Mouse (Mus musculus) stomach, embryonic 14.5 days (tissue): ENCODE data around the gene Galm. TPM values are rescaled to one million over a fixed set of nuclear protein-coding genes. Genes with fewer than 3 reads are reported as not detected.

Experiments
- ATAC-seq: fragments of 200-750 bp; cut with Nextera tagmentation; 2 replicates; pipeline ENCODE4 v1.8.0; 2017; ENCODE audit warnings: low read depth, moderate TSS enrichment; ENCODE audit not compliant: insufficient number of reproducible peaks, insufficient read depth, low FRiP score
- H3K27ac ChIP-seq: fragments of 300-500 bp; sonication (generic); 2 replicates; pipeline ENCODE4 v1.5.1; 2014; ENCODE audit warnings: mild to moderate bottlenecking, low read length, moderate library complexity, mixed read lengths
- H3K27me3 ChIP-seq: fragments of 300-500 bp; sonication (generic); 2 replicates; pipeline ENCODE4 v1.6.1; 2014; ENCODE audit warnings: low read length, control low read depth, mixed read lengths; ENCODE audit not compliant: control insufficient read depth, insufficient read depth
- H3K36me3 ChIP-seq: fragments of 300-500 bp; sonication (generic); 2 replicates; pipeline ENCODE4 v1.6.1; 2014; ENCODE audit warnings: mild to moderate bottlenecking, control low read depth, low read length, moderate library complexity, mixed read lengths; ENCODE audit not compliant: control insufficient read depth, insufficient read depth
- H3K4me1 ChIP-seq: fragments of 300-500 bp; sonication (generic); 2 replicates; pipeline ENCODE4 v1.6.1; 2014; ENCODE audit warnings: low read length, control low read depth, mixed read lengths; ENCODE audit not compliant: control insufficient read depth, insufficient read depth
- H3K4me2 ChIP-seq: fragments of 300-500 bp; sonication (generic); replicated peaks from 2 replicates; pipeline ENCODE4 v1.6.1; 2014; ENCODE audit warnings: low read depth, low read length, control low read depth
- H3K4me3 ChIP-seq: fragments of 300-500 bp; sonication (generic); 2 replicates; pipeline ENCODE4 v1.5.1; 2014; ENCODE audit warnings: low read depth, low read length, control low read depth
- H3K9ac ChIP-seq: fragments of 300-500 bp; sonication (generic); replicated peaks from 2 replicates; pipeline ENCODE4 v1.6.1; 2014; ENCODE audit warnings: low read depth, mild to moderate bottlenecking, control low read depth, low read length, moderate library complexity, mixed read lengths
- H3K9me3 ChIP-seq: fragments of 300-500 bp; sonication (generic); 2 replicates; pipeline ENCODE4 v1.6.1; 2016; ENCODE audit warnings: low read depth, low read length, control low read depth; ENCODE audit not compliant: control insufficient read depth
- WGBS: fragments of 180-500 bp; shearing (Covaris S2); extraction: QIAGEN DNeasy Blood & Tissue Kit; methylation state at CpG from one replicate; pipeline ENCODE4 v1.1.7; 2014; 5-methylcytosine and 5-hydroxymethylcytosine counted together
- polyA plus RNA-seq: library from polyadenylated mRNA; unstranded; fragments of >200 nt; fragmentation: Nextera tagmentation; extraction: Ambion mirVana; gene quantifications from 2 replicates; pipeline ENCODE4 v1.2.1, GENCODE M21; 2014

Gene Galm
- polyA plus RNA-seq, 1 experiment from 2014 or later = 19.3 TPM

DNA sequence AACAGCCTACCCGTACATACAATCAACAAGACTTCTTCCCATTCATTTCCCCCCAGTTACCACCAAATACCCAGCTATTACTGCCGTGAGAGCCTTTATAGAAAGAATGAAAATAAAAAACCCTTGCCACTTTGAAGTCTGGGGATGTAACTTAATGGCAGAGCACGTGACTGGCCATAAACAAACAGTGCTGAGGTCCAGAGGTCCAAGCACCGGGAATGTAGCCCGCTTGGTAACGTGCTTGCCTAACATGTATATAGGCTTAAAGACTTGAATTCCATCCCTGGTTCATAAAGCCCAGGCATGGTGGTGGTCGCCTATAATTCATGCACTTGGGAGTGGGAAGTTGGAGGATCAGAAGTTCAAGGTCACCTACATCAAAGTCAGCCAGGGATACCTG, 4.6 kb downstream of the Galm start:
- H3K4me1 ChIP-seq = 0 out of 2 replicates have a peak, but pooled peaks cover 4% of the 10 kb centered on the region
- no peak overlapping the region for H3K4me3 ChIP-seq
- WGBS = 66% methylated on average over 7 of the region's 7 CpGs
- H3K9ac ChIP-seq = no peak overlapping the region
- H3K9me3 ChIP-seq = no peaks in the 10 kb centered on the region
- ATAC-seq = no peak
- no peaks in the 10 kb centered on the region for H3K27me3 ChIP-seq
- no peaks in the 10 kb centered on the region for H3K36me3 ChIP-seq
- no peak overlapping the region for H3K4me2 ChIP-seq
- no peak overlapping the region for H3K27ac ChIP-seq

DNA sequence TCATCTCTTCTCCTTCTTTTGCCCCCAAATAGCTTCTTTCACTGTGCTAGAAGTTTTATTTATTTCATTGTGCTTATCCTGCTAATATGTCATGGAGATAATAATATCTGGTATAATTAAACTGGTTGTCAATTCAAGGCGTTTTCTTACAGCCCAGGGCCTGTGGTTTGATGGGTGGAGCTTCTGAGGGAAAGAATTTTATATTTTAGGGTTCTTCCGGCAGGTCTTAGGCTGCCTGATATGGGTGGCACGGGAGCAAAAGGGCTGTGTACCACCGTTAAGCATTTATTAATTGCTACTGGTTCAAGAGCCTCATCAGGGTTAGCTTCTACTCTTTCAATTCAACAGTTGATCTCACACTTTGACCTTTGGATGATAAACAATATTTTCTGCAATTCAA, 5.2 kb downstream of the Galm start:
- Histone ChIP-seq H3K9ac (no peak overlapping the region), H3K27ac (no peak overlapping the region), H3K27me3 (no peaks in the 10 kb centered on the region), H3K36me3 (no peaks in the 10 kb centered on the region), H3K4me3 (no peak overlapping the region), H3K9me3 (no peaks in the 10 kb centered on the region), H3K4me2 (no peak overlapping the region), H3K4me1 (0 out of 2 replicates have a peak, but pooled peaks cover 4% of the 10 kb centered on the region)
- 66% methylated on average over 4 of the region's 4 CpGs for whole genome bisulfite sequencing
- ATAC-seq = no peak

DNA sequence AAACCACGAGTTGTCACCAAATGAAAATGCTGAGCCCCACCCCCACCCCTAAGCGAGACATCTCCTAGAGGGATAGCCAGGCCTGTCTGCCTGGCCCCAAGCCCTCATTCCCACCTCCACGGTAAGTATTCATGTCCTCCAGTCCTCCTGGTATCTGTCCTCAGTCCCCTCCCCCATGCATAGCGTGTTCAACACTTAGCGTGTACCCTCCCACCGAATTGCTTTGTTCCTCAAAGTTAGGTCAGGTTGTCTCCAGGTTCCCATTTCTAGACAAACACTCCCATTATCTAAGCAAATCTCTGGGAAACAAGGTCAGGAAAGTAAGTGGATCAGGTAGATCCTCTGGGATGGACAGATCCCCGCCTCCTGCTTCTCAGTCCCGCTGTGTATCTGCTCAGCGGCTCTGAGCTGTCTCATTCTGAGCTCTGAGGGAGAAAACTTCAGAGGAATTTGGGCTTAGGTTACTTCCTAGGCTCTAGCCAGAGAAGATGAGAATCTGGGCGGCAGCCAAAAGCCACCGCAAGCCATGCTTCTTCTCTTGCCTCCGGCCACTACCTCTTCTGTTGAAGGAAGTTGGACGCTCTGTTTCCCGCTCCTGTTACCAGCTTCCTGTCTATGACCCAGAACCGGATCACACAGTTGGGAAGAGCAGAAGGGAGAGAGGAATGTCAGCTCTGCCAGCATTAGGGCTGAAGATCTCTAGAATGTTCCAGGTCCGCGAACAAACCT, 11.3 kb downstream of the Galm start:
- Histone ChIP-seq H3K36me3 (no peaks in the 10 kb centered on the region), H3K27me3 (no peaks in the 10 kb centered on the region), H3K4me1 (no peaks in the 10 kb centered on the region), H3K27ac (no peak overlapping the region), H3K9me3 (no peaks in the 10 kb centered on the region), H3K9ac (no peak overlapping the region), H3K4me3 (no peak overlapping the region), H3K4me2 (no peak overlapping the region)
- no peak for ATAC-seq
- 75% methylated on average over 17 of the region's 17 CpGs for WGBS

DNA sequence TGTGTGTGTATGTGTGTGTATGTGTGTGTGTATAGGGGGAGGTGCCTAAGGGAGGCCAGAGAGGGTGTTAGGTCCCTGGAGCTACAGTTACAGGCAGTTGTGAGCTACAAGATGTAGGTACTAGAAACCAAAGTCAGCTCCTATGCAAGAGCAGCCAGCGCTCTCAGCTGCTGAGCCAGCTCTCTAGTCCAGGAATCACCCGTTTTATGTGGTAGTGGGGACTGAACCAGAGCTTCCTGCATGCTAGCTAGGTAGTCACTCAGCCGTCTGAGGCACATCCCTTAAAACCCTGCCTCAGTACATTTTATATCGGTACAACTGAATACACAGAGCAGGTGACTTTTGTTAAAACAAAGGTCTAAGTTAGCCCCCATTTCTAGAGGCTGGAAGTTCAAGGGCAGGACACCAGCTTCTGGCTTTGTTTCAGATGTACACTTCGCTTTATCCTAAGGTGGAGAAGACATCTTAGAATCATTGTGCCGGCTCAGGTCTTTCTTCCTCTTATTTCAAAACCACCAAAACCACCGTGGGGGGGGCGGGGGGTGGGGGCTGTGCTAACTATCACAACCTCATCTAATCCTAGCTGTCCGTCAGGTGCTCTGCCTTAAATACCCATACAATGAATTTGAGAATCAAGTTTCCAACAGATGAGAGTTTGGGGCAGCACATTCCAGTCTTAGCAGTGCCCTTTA, 12.6 kb downstream of the Galm start:
- WGBS = 75% methylated on average over 9 of the region's 9 CpGs
- H3K9ac ChIP-seq = no peak overlapping the region
- no peaks in the 10 kb centered on the region for H3K9me3 ChIP-seq
- H3K36me3 ChIP-seq = no peaks in the 10 kb centered on the region
- H3K27ac ChIP-seq = no peak overlapping the region
- H3K4me1 ChIP-seq = no peaks in the 10 kb centered on the region
- H3K4me2 ChIP-seq = no peak overlapping the region
- H3K27me3 ChIP-seq = no peaks in the 10 kb centered on the region
- H3K4me3 ChIP-seq = no peak overlapping the region
- ATAC-seq = no peak

DNA sequence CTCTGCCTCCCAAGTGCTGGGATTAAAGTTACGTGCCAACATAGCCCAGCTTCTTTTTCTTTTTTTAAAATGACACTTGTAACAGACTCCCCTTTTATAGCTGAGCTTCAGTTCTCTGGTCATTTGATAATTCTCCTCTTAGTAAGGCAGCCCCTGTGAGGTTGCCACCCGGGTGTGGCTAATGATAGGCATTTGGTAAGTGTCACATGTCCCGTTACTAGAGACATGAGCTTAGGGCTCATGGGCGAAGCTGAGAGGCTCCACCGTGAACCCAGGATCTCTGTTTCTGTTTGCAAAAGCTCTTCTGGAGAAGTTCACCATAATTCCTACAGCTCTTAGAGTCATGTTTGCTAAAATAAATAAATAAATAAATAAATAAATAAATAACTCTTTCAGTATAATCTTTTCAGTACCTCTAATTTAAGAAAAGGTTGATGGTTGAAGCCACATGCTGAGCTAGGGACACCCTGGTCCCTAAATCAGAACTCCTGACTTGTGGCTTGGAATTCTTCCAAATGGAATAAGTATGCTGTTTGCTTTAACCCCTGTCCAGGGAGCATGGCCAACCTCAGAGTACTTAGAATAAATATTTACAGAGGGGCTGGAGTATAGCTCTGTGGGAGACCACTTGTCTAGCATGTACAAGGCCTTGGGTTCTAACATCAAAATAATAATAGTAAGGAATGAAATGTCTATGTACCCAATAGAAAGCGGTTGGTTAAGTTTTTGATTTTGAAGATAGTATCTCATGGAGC, 16.4 kb downstream of the Galm start:
- 79% methylated on average over 6 of the region's 6 CpGs for WGBS
- Histone ChIP-seq H3K9me3 (no peaks in the 10 kb centered on the region), H3K36me3 (no peaks in the 10 kb centered on the region), H3K4me1 (peaks cover 3% of the 10 kb centered on the region; the same call in 1 of the 2 replicates), H3K27me3 (no peaks in the 10 kb centered on the region), H3K4me3 (no peak overlapping the region), H3K9ac (no peak overlapping the region), H3K27ac (no peak overlapping the region), H3K4me2 (no peak overlapping the region)
- no peak for ATAC-seq

DNA sequence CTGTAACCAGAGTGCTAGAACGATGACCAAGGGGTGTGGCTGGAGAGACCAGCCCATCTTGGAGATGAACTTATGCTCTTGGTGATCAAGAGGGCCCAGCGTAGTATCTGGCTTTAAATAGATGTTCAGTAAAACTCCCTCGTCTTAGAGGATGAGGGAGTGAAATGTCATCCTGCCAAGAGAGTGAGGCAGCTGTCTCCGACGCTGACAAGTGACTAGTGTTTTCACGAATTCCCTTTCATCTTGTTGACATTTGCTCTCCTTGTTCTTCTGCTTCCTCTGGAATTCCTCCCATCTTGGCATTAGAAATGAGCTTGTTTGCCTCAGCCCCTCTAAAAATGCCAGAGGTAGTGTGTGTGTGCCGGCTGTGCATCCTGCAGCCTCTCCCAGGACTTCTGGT, 17.9 kb downstream of the Galm start:
- H3K4me1 ChIP-seq = peaks cover 4% of the 10 kb centered on the region; the same call in 1 of the 2 replicates
- H3K9me3 ChIP-seq = no peaks in the 10 kb centered on the region
- H3K4me3 ChIP-seq = no peak overlapping the region
- no peaks in the 10 kb centered on the region for H3K36me3 ChIP-seq
- no peak overlapping the region for H3K4me2 ChIP-seq
- H3K27ac ChIP-seq = no peak overlapping the region
- H3K9ac ChIP-seq = no peak overlapping the region
- no peaks in the 10 kb centered on the region for H3K27me3 ChIP-seq
- WGBS = 40% methylated on average over 7 of the region's 7 CpGs
- no peak for ATAC-seq

DNA sequence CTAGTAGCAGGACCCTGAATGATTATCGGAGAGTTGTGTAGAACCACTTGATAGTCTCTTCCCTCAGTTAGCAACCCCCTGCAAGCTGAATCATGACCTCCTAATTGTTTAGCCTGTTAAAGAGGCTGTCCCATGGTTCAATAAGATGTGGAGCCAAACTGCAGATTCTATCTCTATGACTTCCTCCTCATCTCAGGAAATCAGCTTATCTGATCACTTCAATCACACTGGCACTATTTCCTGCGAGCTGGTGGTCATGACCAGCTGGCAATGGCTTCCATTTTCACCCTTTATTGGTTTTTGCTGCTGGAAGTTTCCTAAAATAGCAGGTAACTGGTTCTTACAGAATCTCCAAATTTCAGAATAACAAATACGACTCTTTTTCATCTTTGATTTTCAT, 18.5 kb downstream of the Galm start:
- Histone ChIP-seq H3K4me3 (no peak overlapping the region), H3K27me3 (no peaks in the 10 kb centered on the region), H3K9me3 (no peaks in the 10 kb centered on the region), H3K9ac (no peak overlapping the region), H3K4me2 (no peak overlapping the region), H3K27ac (no peak overlapping the region), H3K36me3 (no peaks in the 10 kb centered on the region), H3K4me1 (peaks cover 4% of the 10 kb centered on the region; the same call in 1 of the 2 replicates)
- no peak for ATAC-seq
- 79% methylated on average over 3 of the region's 3 CpGs for WGBS
